Mouse (Mus musculus) telencephalon, adult 2 months (tissue): ENCODE measurements around the gene Lrrc51.

Experiments
- DNase-seq: peaks from one replicate; pipeline ENCODE4 v3.0.0-alpha.2; 2011; ENCODE audit warnings: low read depth, low spot score

The Lrrc51 gene

GRCm38 (mm10) chr7:101884160-101884559, 49.5 kb downstream of the Lrrc51 start:
- no peak for DNase-seq

GRCm38 (mm10) chr7:101882413-101883154, 51.1 kb downstream of the Lrrc51 start:
- no peak for DNase-seq

- DNase-seq: no peak
Measured at GRCm38 (mm10) chr7:101880855-101881254, 52.8 kb downstream of the Lrrc51 start.

- DNase-seq: no peak
Measured at GRCm38 (mm10) chr7:101875978-101876377, 57.7 kb downstream of the Lrrc51 start.

- no peak for DNase-seq
Measured at GRCm38 (mm10) chr7:101871296-101871695, 62.4 kb downstream of the Lrrc51 start.

GRCm38 (mm10) chr7:101870629-101871028, 63.1 kb downstream of the Lrrc51 start, which contains the start of gene Folr1:
Folr1 (minus strand) TSS chr7:101870788.
- no peak for DNase-seq

- DNase-seq: no peak
Measured at GRCm38 (mm10) chr7:101869163-101869500, 64.6 kb downstream of the Lrrc51 start.

GRCm38 (mm10) chr7:101868241-101869162, 65.2 kb downstream of the Lrrc51 start:
- no peak for DNase-seq

- DNase-seq: no peak
Measured at GRCm38 (mm10) chr7:101867482-101867881, 66.2 kb downstream of the Lrrc51 start.

GRCm38 (mm10) chr7:101866491-101867265, 67.0 kb downstream of the Lrrc51 start:
- no peak for DNase-seq

GRCm38 (mm10) chr7:101863415-101863814, 70.3 kb downstream of the Lrrc51 start, which contains the start of gene Anapc15:
Anapc15 (plus strand) TSS chr7:101863715.
- DNase-seq: no peak
